Mouse (Mus musculus): ENCODE measurements around the gene Scn5a.
A peak's percentile ranks its signal among the peaks of the same experiment; 100 is the strongest.

The Scn5a gene

GRCm38 (mm10) chr9:119578636-119579438 lies at the start of gene Scn5a:
Scn5a (minus strand) TSS chr9:119579016.
- DNase-seq (ENCODE audit: low read depth, low spot score): no peak

GRCm38 (mm10) chr9:119627227-119627626 lies 48.4 kb upstream of the Scn5a start:
- DNase-seq (ENCODE audit: low read depth, low spot score): no peak

DNA sequence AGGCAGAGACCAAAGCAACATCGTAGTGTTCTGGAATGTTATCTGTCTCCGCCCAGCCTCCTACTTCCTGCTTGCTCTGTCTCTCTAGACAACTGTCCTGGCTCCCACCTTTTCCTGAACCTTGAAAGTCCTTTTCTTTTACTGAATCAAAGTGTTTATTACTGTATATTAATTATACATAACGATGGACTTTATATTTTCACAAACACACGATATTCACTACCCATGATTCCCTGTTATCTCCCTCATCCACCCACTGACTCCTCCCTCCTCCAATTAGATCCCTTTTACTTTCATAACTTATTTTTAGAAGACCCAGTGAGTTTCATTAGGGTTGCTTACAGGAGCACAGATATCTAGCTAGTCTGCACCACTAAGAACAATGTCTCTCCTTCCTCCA lies 45.3 kb upstream of the Scn5a start:
- DNase-seq (ENCODE audit: low read depth, low spot score): no peak

DNA sequence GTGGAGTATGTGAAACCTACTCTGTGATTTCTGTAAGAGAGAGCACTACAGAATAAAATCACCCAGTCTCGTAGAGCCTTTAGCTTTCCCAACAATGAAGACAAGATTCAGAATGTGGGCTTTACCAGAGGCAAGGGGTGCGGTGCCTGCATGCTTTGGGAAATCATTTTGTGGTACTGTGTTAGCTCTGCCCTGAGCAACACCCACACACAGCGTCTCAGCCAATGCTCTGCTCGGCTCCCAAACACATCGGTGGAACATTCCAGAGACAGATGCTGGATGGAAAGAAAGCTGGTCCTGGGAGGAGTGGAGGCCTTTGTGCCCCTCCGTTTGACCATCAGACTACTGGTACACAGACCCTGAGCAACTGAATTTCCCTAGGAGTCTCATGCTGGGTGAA lies 36.0 kb upstream of the Scn5a start:
- DNase-seq (ENCODE audit: low read depth, low spot score): no peak

- no peak for DNase-seq (ENCODE audit: low read depth, low spot score)
Measured at GRCm38 (mm10) chr9:119610563-119611166, 31.8 kb upstream of the Scn5a start.

DNA sequence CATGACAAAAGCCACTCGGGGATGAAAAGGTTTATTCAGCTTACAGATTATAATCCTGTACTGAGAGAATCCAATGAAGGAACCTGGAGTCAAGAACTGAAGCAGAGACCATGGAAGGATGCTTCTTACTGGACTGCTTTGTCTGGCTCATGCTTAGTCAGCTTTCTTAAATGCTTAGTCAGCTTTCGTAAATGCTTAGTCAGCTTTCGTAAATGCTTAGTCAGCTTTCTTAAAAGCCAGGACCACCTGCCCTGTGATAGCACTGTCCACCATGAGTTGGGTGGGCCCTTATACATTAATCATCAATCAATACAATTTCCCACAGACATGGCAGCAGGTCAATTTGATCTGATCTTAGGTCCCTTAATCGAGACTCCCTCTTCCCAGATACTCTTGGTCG lies 28.1 kb upstream of the Scn5a start:
- DNase-seq (ENCODE audit: low read depth, low spot score): no peak

DNA sequence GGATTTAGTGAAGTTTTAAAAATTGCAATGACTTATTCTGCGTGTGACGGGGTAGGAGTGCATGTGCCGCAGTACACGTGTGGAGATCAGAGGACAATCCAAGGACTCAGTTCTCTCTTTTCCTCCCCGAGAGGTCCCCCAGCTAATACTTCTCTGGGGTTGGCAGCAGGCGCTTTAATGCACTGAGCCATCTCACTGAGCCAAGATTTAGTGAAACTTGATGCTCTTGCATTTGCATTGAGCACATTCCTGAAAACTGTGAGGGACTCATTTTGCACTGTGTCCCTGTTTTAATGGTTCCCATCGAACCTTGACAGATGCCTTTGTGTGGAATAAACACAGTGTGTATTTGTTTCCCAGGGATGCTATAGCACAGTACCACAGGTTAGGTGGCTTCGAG lies 25.8 kb upstream of the Scn5a start:
- no peak for DNase-seq (ENCODE audit: low read depth, low spot score)

- no peak for DNase-seq (ENCODE audit: low read depth, low spot score)
Measured at GRCm38 (mm10) chr9:119598501-119598900, 19.7 kb upstream of the Scn5a start.

- DNase-seq (ENCODE audit: low read depth, low spot score): peak; percentile 84
Measured at GRCm38 (mm10) chr9:119597332-119597731, 18.5 kb upstream of the Scn5a start.

GRCm38 (mm10) chr9:119589592-119589991 lies 10.8 kb upstream of the Scn5a start:
- DNase-seq (ENCODE audit: low read depth, low spot score): no peak

DNA sequence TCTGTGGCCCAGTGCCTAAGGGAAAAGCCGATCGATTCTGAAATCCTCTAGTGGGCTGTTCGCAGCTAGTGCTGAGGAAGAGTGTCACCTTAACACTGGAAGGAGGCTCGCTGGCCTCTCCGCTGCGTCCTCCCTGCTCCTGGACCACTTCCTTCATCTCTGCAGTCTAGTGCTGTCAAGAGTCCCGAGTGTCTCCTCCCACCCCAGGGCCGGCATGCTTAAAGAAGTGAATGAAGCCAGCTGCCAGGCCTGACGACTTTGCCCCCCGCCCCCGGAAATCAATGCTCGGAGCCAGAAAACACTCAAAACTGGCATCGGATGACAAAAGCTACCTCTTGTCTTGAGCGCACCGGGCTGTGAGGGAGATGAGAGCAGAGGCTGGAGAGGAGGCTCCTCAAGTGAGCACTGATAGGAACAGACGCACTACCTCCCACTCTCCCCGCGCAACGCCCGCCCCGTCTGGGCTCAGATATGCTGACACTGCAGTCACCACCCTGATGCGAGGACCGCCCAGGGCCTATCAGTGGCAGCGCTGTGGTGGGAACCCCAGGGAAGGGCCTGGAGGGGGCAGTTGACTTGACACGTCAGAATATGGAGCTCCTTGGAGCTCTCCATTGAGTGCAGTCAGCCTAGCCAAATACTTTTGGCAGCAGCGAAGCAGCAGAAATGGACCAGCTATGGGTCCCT lies 10.1 kb upstream of the Scn5a start:
- DNase-seq (ENCODE audit: low read depth, low spot score): peak; percentile 32

GRCm38 (mm10) chr9:119580668-119581067 lies 1.9 kb upstream of the Scn5a start:
- DNase-seq (ENCODE audit: low read depth, low spot score): peak; percentile 88

GRCm38 (mm10) chr9:119580187-119580586 lies 1.4 kb upstream of the Scn5a start:
- DNase-seq (ENCODE audit: low read depth, low spot score): no peak

GRCm38 (mm10) chr9:119578311-119578635 lies 543 bp downstream of the Scn5a start:
- no peak for DNase-seq (ENCODE audit: low read depth, low spot score)

DNA sequence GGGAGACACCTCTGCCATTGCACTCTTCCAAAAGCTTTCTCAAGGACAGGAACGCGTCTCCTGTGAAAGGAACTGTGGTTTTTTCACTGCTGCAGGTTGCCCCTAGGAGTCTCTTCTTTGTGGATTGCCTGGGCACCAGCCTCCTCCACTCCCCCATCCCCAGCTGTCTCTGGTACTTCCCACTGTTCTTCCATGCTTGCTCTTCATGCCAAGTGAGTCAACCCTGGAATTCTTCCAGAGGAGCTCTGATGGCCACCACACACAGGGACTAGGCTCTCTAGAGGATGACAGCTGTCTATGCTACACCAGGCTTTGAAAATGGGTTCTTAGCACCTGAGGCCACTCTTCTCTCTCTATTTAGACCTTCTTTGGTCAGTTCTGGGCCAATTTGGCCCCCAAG lies 1.8 kb downstream of the Scn5a start:
- DNase-seq (ENCODE audit: low read depth, low spot score): no peak

GRCm38 (mm10) chr9:119575732-119576131 lies 3.1 kb downstream of the Scn5a start:
- DNase-seq (ENCODE audit: low read depth, low spot score): no peak

DNA sequence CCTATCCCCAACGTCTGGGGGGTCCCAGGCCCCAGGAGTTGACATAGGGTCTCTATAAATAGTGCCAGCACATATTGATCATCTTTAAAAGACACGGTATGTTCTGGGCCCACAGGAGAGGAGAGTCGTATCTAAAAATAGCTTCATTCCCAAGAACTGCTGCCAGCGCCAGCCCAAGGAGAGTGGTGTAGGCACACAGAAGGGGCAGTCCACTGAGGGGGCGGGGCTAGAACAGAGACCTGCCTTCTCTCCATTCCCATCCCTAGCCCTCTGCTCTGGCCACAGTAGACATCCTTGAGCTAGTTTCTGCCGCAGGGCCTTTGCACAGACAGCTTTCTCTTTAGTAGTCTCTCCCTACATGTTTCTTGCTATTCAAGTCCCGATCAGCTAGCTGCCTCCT lies 4.5 kb downstream of the Scn5a start:
- no peak for DNase-seq (ENCODE audit: low read depth, low spot score)

DNA sequence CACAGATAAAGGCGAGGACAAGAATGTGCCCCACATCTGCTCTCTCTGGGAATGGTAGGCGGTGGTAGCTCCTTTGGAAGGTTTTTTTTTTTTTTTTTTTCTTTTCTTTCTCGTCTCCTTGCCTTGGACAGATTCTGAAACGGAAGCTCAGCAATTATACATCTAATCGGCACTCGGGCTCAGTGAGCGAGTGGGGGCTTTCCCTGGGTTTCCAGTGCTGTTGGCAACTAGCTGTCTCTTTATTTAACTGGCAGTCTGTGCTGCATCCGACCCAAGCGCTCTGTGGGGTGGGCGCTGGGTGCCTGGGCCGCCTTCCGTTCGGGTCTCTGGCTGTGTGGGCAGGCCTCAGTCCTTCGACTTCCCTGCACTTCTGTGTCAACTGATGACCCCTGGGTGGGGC lies 5.8 kb downstream of the Scn5a start:
- no peak for DNase-seq (ENCODE audit: low read depth, low spot score)

DNA sequence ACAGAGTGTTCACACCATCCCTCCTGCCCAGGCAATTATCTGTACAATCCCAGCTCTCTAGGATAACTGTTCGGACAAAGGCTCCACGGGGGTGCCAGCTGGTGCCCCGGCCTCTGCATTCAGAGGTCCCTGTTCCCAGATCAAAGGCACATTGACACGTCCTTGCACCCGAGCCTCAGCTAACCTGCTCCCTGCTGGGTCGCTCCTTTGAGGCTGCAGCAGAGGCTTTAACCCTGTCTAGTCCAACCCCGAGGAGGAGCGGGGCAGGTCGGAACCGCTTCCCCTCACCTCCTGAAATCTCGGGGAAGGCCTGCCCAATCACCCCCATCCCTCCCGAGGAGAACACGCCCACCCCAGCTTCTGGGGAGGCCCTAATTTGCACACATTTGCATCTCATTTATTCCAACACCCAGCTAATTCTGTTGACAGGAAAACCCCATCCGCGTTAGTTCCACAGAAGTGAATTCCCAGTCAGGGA lies 7.4 kb downstream of the Scn5a start:
- peak; percentile 97 for DNase-seq (ENCODE audit: low read depth, low spot score)

DNA sequence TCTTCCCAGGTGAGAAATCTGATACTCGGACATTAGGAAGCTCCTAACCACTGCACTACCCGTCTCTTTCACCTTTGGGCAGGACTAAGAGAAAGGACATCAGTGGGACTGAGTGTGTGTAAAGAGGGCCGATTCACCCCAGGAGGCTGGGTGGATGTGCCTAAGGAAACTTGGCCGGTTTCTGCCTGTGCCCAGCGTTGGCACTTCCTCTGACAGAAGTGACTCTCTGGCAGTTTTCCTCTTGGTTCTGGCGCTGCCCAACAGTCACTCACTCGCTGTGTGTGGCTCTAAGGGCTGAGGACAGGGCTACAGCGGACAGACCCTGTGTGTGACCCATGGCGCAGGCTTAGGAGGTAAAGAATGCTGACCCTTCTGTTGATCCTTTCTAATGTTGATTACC lies 8.2 kb downstream of the Scn5a start:
- no peak for DNase-seq (ENCODE audit: low read depth, low spot score)

- no peak for DNase-seq (ENCODE audit: low read depth, low spot score)
Measured at GRCm38 (mm10) chr9:119568732-119569131, 10.1 kb downstream of the Scn5a start.

DNA sequence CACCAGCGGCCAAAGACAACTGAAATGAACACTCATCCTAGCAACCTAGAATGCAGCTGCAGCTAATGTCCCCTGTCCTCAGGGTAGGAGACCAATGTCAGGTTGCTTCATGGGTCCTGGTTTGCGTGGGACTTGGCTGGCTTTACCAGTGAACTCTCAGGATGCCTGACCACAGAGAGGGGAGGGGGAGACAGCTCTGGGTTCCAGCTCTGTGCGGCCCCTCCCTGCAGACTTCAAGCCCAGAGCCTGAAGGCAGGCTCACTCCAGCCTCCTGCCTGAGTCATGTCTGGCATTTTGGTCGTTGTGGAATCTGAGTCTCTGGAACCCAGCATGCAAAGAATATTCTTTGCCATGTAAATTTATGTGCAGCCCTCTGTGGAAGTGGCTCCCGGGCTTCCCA lies 11.0 kb downstream of the Scn5a start:
- DNase-seq (ENCODE audit: low read depth, low spot score): no peak

- DNase-seq (ENCODE audit: low read depth, low spot score): no peak
Measured at GRCm38 (mm10) chr9:119566214-119566613, 12.6 kb downstream of the Scn5a start.

All from ES-CJ7 (cell line).